Mouse (Mus musculus) E14TG2a.4 (cell line): ENCODE results near the gene Ryr3.

Source experiments
- H3K27me3 ChIP-seq: 2 replicates; pipeline ENCODE4 v1.6.1; 2014; ENCODE audit warnings: low read length, control low read depth; ENCODE audit not compliant: insufficient read depth
- H3K36me3 ChIP-seq: 2 replicates; pipeline ENCODE4 v1.6.1; 2014; ENCODE audit warnings: low read length, control low read depth; ENCODE audit not compliant: insufficient read depth
- H3K4me1 ChIP-seq: replicated peaks from 2 replicates; pipeline ENCODE4 v1.6.1; 2014; ENCODE audit warnings: low read depth, low read length, control low read depth
- H3K4me3 ChIP-seq: replicated peaks from 2 replicates; pipeline ENCODE4 v1.5.1; 2014; ENCODE audit warnings: mild to moderate bottlenecking, low read length
- H3K9me3 ChIP-seq: 2 replicates; pipeline ENCODE4 v1.6.1; 2014; ENCODE audit warnings: low read length, control low read depth
- CTCF ChIP-seq: conservative IDR thresholded peaks from 2 replicates; pipeline ENCODE4 v1.5.1; 2014; ENCODE audit warnings: low read length
- NANOG ChIP-seq: IDR thresholded peaks from 2 replicates; pipeline ENCODE4 v1.6.1; 2014; ENCODE audit warnings: borderline replicate concordance, low read length, mixed read lengths
- POU5F1 ChIP-seq: IDR thresholded peaks from 2 replicates; pipeline ENCODE4 v1.6.1; 2014; ENCODE audit warnings: low read length, borderline replicate concordance

Gene Ryr3

DNA sequence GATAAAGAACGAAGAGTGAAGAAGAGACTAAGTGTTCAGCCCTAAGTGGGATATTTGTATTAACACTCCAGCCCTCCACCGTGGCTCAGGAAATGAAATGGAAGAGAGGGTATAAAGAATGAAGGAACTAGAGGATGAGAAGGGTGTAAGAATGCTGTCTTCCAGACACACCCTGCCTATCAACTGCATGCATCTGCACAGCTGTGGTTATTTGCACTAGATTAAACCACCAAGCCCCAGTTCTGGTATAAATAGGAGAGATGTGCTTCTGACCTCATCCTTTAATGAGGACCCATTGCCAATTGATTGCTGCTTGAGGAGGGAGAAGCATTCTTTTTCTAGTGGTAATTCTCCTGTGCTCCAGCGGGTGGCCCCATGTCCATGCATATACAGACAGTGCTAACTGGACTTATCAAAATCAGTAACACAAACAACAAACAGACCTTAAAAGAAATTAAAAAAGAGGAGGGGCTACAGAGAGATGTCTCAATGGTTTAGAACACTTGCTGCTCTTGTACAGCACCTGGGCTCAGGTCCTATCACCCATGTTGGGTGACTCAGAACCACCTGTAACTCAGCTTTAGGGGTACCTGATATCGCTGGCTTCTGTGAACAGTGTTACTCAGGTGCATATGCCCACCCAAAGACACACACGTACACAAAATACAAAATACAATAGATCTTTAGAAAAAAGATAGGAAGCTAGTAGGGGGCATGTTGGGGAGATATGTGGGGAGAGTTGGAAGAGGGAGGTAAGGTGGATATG, 404.1 kb downstream of the Ryr3 start:
- Histone ChIP-seq H3K4me1 (peaks cover 8% of the 10 kb centered on the region), H3K4me3 (no peak overlapping the region), H3K27me3 (no peaks in the 10 kb centered on the region), H3K36me3 (no peaks in the 10 kb centered on the region), H3K9me3 (no peaks in the 10 kb centered on the region)
- TF ChIP-seq CTCF = peak; percentile 41
- no peak for TF ChIP-seq NANOG
- TF ChIP-seq POU5F1 = no peak

DNA sequence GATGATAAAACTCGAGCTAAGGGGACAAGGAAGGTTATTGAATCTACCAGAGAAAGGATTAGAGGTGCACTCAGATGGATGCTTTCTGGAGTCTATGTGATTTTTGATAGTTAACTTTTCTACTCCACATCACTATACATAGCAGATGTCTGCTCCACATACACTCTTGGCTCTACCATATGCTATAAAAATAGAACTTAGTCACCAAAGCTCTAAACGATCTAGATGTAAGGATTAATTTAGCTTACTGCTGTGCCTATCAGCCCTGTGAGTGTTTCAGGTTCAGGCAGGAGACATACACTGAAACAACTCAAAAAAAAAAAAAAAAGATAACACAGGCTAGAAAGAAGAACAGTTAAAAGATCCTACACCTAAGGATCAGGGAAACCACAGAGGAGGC, 410.9 kb downstream of the Ryr3 start:
- TF ChIP-seq POU5F1 = no peak
- no peak for TF ChIP-seq NANOG
- no peak for TF ChIP-seq CTCF
- Histone ChIP-seq H3K4me1 (no peaks in the 10 kb centered on the region), H3K27me3 (no peaks in the 10 kb centered on the region), H3K4me3 (no peak overlapping the region), H3K36me3 (no peaks in the 10 kb centered on the region), H3K9me3 (no peaks in the 10 kb centered on the region)

DNA sequence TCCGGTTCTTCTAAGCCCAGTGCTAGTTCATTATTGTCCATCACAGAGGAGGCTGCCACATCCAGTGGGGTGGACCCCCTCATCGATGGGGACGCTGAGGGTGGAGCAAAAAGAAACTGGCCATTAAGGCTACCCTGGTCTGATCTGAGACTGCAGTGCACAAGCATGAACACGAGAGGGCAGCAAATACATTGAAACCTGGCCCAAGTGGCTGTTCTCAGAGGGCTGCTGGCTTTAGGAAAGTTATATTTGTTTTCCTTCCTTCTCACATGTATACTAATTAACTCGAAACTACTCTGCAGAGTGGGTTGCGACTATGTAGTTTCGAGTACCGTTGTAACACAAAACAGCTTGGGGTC, 416.9 kb downstream of the Ryr3 start:
- no peak for TF ChIP-seq POU5F1
- peak; percentile 71 for TF ChIP-seq CTCF
- no peak overlapping the region for H3K4me3 ChIP-seq
- H3K36me3 ChIP-seq = no peaks in the 10 kb centered on the region

DNA sequence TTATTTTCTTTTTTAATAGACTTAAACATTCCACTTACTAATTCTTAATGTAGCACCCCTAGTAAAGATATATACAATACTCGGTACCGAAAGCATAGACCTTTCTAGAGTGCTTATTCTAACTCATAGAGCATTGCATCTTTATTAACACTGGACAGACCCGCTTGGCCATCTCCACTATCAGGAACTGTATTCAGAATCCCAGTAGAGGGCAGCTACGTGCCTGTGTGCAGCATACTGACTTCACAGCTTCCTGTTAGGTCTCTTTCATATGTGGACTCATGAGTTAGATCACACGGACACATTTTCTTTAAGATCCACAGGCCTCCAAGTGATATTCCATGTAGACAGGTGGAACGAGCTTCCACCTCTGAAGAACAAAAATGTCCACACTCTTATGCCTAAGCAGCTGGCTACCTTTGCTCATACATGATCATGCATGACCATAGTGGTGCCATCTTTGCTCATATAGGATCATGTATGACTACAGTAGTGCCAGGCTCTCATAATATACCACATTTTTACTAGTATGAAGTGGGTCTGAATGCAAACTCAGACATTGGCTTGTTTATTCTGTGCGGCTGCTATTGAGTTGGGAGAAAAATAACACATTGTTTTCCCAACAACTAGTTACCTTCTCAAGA, 417.4 kb downstream of the Ryr3 start:
- TF ChIP-seq NANOG (no peak), CTCF (no peak), POU5F1 (no peak)
- Histone ChIP-seq H3K4me3 (no peak overlapping the region), H3K9me3 (no peaks in the 10 kb centered on the region), H3K27me3 (no peaks in the 10 kb centered on the region), H3K36me3 (no peaks in the 10 kb centered on the region), H3K4me1 (no peaks in the 10 kb centered on the region)

More for the DNA sequence above, 416.9 kb downstream of the Ryr3 start:
- H3K9me3 ChIP-seq = no peaks in the 10 kb centered on the region
- H3K27me3 ChIP-seq = no peaks in the 10 kb centered on the region
- H3K4me1 ChIP-seq = no peaks in the 10 kb centered on the region

DNA sequence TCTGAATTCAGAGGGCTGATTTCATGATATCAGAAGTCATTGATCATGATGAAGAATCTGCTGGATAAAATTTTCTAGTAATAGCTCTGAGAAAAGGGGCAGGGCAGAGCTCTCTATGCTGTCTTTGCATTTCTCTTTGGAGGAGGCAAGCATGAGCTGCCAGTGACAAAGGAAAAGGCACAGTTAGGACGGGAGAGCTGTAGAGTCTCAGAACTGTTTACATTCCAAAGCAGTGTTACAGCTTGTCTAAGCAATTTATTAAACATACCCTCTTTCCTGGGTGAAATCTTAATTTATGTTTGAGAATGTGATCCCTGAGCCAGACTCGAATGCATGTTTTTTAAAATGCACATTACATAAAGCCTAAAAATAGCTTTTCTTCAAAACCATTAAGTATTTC, 435.3 kb downstream of the Ryr3 start:
- Histone ChIP-seq H3K36me3 (no peaks in the 10 kb centered on the region), H3K27me3 (peaks cover 9% of the 10 kb centered on the region), H3K9me3 (peaks cover 10% of the 10 kb centered on the region), H3K4me3 (no peak overlapping the region), H3K4me1 (no peaks in the 10 kb centered on the region)
- TF ChIP-seq POU5F1 = no peak
- no peak for TF ChIP-seq NANOG
- TF ChIP-seq CTCF = no peak

DNA sequence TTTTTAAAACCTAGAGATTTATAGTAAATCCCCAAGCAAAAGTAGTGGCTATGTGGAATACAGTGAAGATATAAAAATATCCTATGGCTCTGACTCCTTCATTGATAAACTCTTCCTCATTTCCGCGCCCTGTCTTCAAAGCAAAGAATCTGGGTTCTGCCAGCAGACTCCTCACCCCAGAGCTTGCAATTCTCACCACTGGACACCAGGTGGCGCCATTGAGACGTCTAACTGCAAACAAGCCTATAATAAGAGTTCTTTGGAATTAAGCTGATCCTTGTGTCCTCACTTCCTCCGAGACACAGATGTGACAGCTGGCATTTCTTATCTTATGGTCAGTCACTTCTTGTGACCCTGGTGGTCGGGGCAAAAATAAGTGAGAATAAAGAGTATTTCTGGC, 442.1 kb downstream of the Ryr3 start:
- Histone ChIP-seq H3K36me3 (no peaks in the 10 kb centered on the region), H3K9me3 (peaks cover 10% of the 10 kb centered on the region), H3K4me3 (no peak overlapping the region), H3K4me1 (no peaks in the 10 kb centered on the region), H3K27me3 (peaks cover 6% of the 10 kb centered on the region)
- TF ChIP-seq CTCF (peak; percentile 91), NANOG (no peak)

DNA sequence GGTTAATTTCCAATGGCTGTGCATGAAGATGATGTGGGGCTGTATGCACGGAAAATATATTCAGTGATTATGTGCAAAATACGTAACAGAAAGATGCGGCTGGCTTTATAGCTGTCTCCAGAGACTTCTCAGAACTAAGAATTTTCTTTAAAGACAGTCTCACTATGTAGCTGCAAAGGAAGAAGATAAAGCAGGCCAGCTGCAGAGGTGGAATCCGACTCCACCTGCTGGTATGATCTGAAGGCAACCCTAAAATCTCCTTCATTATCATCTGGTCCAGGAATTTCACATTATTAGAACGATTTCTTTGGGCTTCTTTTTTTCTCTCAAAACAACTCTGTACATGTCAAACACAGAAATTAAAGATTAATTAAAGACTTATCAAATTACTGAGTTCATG, 449.2 kb downstream of the Ryr3 start:
- no peaks in the 10 kb centered on the region for H3K9me3 ChIP-seq
- no peak for TF ChIP-seq NANOG
- no peak for TF ChIP-seq POU5F1
- TF ChIP-seq CTCF = no peak
- no peaks in the 10 kb centered on the region for H3K36me3 ChIP-seq
- no peaks in the 10 kb centered on the region for H3K27me3 ChIP-seq
- H3K4me1 ChIP-seq = peaks cover 9% of the 10 kb centered on the region
- H3K4me3 ChIP-seq = no peak overlapping the region

DNA sequence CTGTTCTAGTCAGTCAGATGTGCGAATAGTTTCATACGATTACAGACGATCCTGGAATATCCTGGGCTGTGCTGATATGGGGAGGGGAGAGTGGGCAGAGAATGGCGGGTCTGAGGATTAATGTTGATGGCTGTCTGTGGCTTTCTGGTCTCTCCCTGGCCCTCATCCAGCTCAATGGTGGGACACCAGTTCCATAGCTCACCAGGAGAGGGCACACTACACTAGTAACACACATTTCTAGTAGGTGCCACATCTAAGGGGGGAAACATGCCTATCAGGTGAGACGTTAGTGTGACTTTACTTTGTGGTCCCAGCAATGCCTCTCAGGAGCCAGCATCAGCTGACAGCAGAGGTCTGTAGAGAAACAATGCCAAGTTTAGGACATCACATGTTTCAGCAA, 451.9 kb downstream of the Ryr3 start:
- H3K4me3 ChIP-seq = no peak overlapping the region
- H3K27me3 ChIP-seq = no peaks in the 10 kb centered on the region
- H3K4me1 ChIP-seq = peaks cover 9% of the 10 kb centered on the region
- TF ChIP-seq NANOG = no peak
- TF ChIP-seq CTCF = peak; percentile 81
- no peak for TF ChIP-seq POU5F1
- H3K36me3 ChIP-seq = no peaks in the 10 kb centered on the region
- H3K9me3 ChIP-seq = no peaks in the 10 kb centered on the region

DNA sequence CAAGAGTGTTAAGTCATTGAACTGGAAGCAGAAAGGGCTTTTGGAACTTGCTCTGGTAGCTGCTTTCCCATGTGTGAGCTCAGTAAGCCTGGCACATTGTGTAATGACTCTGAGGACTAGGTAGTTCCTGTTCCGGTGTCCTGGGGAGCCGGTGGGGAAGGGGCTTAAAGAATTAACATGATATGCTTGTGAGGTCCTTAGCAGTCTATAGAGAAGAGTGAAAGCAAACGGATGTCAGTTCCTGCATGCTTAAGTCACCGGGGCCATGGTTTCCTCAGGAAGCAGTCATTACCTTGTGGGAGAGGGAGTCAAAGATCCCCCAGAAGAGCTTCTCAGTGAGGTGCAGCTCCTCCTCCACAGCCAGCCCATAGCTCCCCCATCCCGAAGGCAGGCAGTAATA, 452.6 kb downstream of the Ryr3 start:
- Histone ChIP-seq H3K27me3 (no peaks in the 10 kb centered on the region), H3K4me1 (peaks cover 9% of the 10 kb centered on the region), H3K9me3 (no peaks in the 10 kb centered on the region), H3K4me3 (no peak overlapping the region), H3K36me3 (no peaks in the 10 kb centered on the region)
- TF ChIP-seq CTCF (no peak), POU5F1 (no peak), NANOG (no peak)
